Mouse (Mus musculus): ENCODE measurements around the gene Clec9a. TPM values are rescaled to one million over a fixed set of nuclear protein-coding genes. Genes with fewer than 3 reads are reported as not detected.

The Clec9a gene
- polyA plus RNA-seq, 1 experiment = not detected

DNA sequence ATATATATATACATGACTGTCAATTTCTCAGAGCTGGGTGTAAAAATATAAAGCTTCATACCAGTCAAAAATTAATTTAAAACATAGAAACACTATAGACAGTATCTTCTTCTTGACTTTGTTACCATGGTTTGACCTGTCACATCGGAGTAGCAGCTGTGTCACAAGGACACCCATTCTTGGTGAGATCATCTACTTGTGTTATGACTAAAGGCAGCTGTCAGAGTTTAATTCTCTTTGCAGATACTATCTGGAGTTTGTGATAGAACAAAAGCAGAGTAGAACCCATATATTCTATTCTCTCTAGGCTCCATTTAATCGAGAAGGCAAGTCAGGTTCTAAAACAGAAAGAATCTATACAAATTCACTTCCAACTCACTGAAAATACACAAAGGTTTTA, 29.4 kb downstream of the Clec9a start:
- 92% methylated on average over 2 of the region's 2 CpGs for WGBS
- Histone ChIP-seq H3K27ac (ENCODE audit: insufficient read depth, low read depth, low read length) (no peak overlapping the region), H3K4me1 (ENCODE audit: control insufficient read depth, insufficient read depth, low read length) (no peaks in the 10 kb centered on the region), H3K4me3 (ENCODE audit: insufficient read depth, low read depth, low read length) (no peak overlapping the region)
- TF ChIP-seq POLR2A (IDR thresholded peaks at IDR 0.05; ENCODE audit: insufficient read depth, low read depth, low read length) (no peak), CTCF (IDR thresholded peaks at IDR 0.05; ENCODE audit: insufficient read depth, low read depth, low read length) (no peak)

DNA sequence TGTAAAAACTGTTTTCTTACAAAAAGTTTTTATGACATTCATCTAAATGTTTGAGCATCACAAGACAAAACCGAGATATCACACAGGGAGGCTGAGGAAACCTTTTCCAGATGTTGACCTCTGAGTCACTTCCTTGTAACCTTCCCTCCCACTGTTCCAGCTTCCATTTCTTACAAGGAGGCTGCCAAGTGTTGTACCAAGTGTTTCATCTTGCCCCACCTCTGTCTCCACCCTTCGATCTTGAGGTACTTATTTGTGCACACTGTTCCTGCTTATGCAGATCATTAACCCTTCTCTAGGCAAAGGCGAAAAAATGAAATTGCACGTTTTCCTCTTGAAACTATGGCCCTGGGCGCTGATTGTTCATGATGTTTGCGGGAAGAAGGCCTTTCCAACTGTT, 41.1 kb downstream of the Clec9a start:
- WGBS = 73% methylated on average over 6 of the region's 6 CpGs
- Histone ChIP-seq H3K27ac (ENCODE audit: insufficient read depth, low read depth, low read length) (no peak overlapping the region), H3K4me3 (ENCODE audit: insufficient read depth, low read depth, low read length) (no peak overlapping the region), H3K4me1 (ENCODE audit: control insufficient read depth, insufficient read depth, low read length) (peaks cover 4% of the 10 kb centered on the region)
- TF ChIP-seq CTCF (IDR thresholded peaks at IDR 0.05; ENCODE audit: insufficient read depth, low read depth, low read length) = no peak
- no peak for TF ChIP-seq POLR2A (IDR thresholded peaks at IDR 0.05; ENCODE audit: insufficient read depth, low read depth, low read length)

DNA sequence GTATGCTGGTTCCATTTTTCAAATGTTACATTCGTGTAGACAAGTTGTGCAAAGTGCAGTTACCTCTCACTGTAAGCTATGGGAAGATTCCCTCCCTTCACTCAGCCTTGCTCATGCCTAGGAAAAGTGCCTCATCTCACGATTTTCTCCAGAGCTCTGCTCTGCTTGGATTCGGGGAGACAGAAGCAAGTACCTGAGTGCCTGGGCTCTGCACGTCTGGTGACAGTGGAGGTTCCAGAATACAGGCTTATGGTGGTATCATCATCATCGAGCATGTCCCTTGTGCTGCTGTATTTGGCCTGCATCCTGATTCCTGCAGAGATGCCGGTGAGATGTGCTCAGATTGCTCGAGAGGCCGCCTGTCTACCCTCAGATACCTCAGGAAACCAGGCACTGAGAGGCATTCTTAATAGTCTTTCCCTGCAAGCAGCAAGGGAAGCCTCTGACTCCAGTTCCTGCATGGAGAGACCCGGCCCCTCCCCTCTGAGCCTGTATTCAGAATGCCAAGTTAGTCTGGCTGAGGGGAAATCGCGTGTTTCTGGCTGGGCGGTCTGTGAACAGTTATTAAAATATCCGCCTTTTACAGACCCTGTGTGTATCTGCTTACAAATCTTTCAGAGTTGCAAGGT, 42.9 kb downstream of the Clec9a start, which contains the start of gene Clec1a:
Clec1a (minus strand) TSS at position 590 of the 629 bp plus-strand sequence.
- Histone ChIP-seq H3K4me1 (ENCODE audit: control insufficient read depth, insufficient read depth, low read length) (peaks cover 4% of the 10 kb centered on the region), H3K4me3 (ENCODE audit: insufficient read depth, low read depth, low read length) (peak within 1 kb of the TSS; percentile 22), H3K27ac (ENCODE audit: insufficient read depth, low read depth, low read length) (peak within 1 kb of the TSS; percentile 38)
- 29% methylated on average over 13 of the region's 13 CpGs for WGBS
- no peak for TF ChIP-seq CTCF (IDR thresholded peaks at IDR 0.05; ENCODE audit: insufficient read depth, low read depth, low read length)
- TF ChIP-seq POLR2A (IDR thresholded peaks at IDR 0.05; ENCODE audit: insufficient read depth, low read depth, low read length) = no peak

DNA sequence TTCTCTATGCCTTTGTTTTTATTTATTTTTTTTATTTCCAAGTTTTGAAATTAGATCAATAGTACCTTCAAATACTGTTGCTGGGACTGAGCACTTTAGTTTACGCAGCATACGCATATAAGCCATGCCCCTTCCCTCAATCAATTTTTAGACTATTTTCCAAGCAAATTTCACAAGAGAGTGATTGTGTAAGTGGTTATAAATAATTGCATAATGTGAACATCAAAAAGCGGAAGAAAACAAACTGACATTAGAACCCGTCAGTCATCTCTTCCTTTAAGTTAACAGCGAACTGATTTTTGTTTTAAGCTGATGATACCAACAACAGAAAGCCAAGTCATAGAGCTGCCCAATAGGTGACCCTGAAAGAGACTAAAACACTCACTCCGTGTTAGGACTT, 62.7 kb downstream of the Clec9a start:
- H3K27ac ChIP-seq (ENCODE audit: insufficient read depth, low read depth, low read length) = no peak overlapping the region
- 94% methylated on average over 6 of the region's 6 CpGs for WGBS
- TF ChIP-seq POLR2A (IDR thresholded peaks at IDR 0.05; ENCODE audit: insufficient read depth, low read depth, low read length) (no peak), CTCF (IDR thresholded peaks at IDR 0.05; ENCODE audit: insufficient read depth, low read depth, low read length) (no peak)
- H3K4me3 ChIP-seq (ENCODE audit: insufficient read depth, low read depth, low read length) = no peak overlapping the region
- H3K4me1 ChIP-seq (ENCODE audit: control insufficient read depth, insufficient read depth, low read length) = no peaks in the 10 kb centered on the region

DNA sequence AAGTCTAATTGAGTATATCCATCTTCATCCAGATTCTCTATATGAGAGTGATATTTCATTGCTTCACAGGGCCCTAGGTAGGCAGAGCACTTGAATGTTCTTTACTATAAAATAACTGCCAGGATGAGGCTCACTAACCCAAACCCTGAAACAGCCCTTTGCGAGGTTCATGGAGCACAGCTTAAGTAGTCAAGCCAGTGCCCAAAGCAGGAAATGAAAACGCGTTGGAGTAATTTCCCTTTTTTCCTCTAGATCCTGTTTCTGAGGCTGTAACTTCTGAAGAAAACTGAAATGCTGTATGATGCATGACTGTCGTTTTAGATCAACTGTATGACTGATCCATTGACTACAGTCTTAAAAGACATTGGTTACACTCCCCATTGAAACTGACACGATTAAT, 64.0 kb downstream of the Clec9a start:
- TF ChIP-seq CTCF (IDR thresholded peaks at IDR 0.05; ENCODE audit: insufficient read depth, low read depth, low read length) = no peak
- TF ChIP-seq POLR2A (IDR thresholded peaks at IDR 0.05; ENCODE audit: insufficient read depth, low read depth, low read length) = no peak
- no peaks in the 10 kb centered on the region for H3K4me1 ChIP-seq (ENCODE audit: control insufficient read depth, insufficient read depth, low read length)
- 88% methylated on average over 5 of the region's 5 CpGs for WGBS

More for the DNA sequence above, 64.0 kb downstream of the Clec9a start:
- Histone ChIP-seq H3K4me3 (ENCODE audit: insufficient read depth, low read depth, low read length) (no peak overlapping the region), H3K27ac (ENCODE audit: insufficient read depth, low read depth, low read length) (no peak overlapping the region)

Other genes with a start within 250 kb of the Clec9a start
- gene Clec2d, start 228.2 kb upstream of the Clec9a start, polyA plus RNA-seq (2012; ENCODE audit: insufficient read depth, insufficient read length, low replicate concordance, missing spikeins) = not detected in 2 replicates
- not detected in 2 replicates for gene Cd69, start 133.4 kb upstream of the Clec9a start, polyA plus RNA-seq (2012; ENCODE audit: insufficient read depth, insufficient read length, low replicate concordance, missing spikeins)
- not detected in 2 replicates for gene 4922502D21Rik, start 77.1 kb upstream of the Clec9a start, polyA plus RNA-seq (2012; ENCODE audit: insufficient read depth, insufficient read length, low replicate concordance, missing spikeins)
- gene Clec12a, start 66.2 kb upstream of the Clec9a start, polyA plus RNA-seq (2012; ENCODE audit: insufficient read depth, insufficient read length, low replicate concordance, missing spikeins) = not detected in 2 replicates
- gene Clec12b, start 23.0 kb upstream of the Clec9a start, polyA plus RNA-seq (2012; ENCODE audit: insufficient read depth, insufficient read length, low replicate concordance, missing spikeins) = not detected in 2 replicates
- not detected in 2 replicates for gene Clec1b, start 11.6 kb upstream of the Clec9a start, polyA plus RNA-seq (2012; ENCODE audit: insufficient read depth, insufficient read length, low replicate concordance, missing spikeins)
- not detected in 2 replicates for gene Clec1a, start 43.1 kb downstream of the Clec9a start, polyA plus RNA-seq (2012; ENCODE audit: insufficient read depth, insufficient read length, low replicate concordance, missing spikeins)
- gene Olr1, start 98.3 kb downstream of the Clec9a start, polyA plus RNA-seq (2012; ENCODE audit: insufficient read depth, insufficient read length, low replicate concordance, missing spikeins) = not detected in 2 replicates
- not detected in 2 replicates for gene Tmem52b, start 103.7 kb downstream of the Clec9a start, polyA plus RNA-seq (2012; ENCODE audit: insufficient read depth, insufficient read length, low replicate concordance, missing spikeins)
- 169 TPM in 1 of 2 replicates, not detected in the other for gene Gabarapl1, start 124.3 kb downstream of the Clec9a start, polyA plus RNA-seq (2012; ENCODE audit: insufficient read depth, insufficient read length, low replicate concordance, missing spikeins)
- not detected in 2 replicates for gene Klre1, start 169.0 kb downstream of the Clec9a start, polyA plus RNA-seq (2012; ENCODE audit: insufficient read depth, insufficient read length, low replicate concordance, missing spikeins)
- not detected in 2 replicates for gene Klrd1, start 182.9 kb downstream of the Clec9a start, polyA plus RNA-seq (2012; ENCODE audit: insufficient read depth, insufficient read length, low replicate concordance, missing spikeins)
- not detected in 2 replicates for gene Klrk1, start 215.0 kb downstream of the Clec9a start, polyA plus RNA-seq (2012; ENCODE audit: insufficient read depth, insufficient read length, low replicate concordance, missing spikeins)
- not detected in 2 replicates for gene Klrc3, start 234.5 kb downstream of the Clec9a start, polyA plus RNA-seq (2012; ENCODE audit: insufficient read depth, insufficient read length, low replicate concordance, missing spikeins)